Mouse (Mus musculus): ENCODE measurements around the gene Mrpl2.
A peak's percentile ranks its signal among the peaks of the same experiment; 100 is the strongest.

Gene Mrpl2

DNA sequence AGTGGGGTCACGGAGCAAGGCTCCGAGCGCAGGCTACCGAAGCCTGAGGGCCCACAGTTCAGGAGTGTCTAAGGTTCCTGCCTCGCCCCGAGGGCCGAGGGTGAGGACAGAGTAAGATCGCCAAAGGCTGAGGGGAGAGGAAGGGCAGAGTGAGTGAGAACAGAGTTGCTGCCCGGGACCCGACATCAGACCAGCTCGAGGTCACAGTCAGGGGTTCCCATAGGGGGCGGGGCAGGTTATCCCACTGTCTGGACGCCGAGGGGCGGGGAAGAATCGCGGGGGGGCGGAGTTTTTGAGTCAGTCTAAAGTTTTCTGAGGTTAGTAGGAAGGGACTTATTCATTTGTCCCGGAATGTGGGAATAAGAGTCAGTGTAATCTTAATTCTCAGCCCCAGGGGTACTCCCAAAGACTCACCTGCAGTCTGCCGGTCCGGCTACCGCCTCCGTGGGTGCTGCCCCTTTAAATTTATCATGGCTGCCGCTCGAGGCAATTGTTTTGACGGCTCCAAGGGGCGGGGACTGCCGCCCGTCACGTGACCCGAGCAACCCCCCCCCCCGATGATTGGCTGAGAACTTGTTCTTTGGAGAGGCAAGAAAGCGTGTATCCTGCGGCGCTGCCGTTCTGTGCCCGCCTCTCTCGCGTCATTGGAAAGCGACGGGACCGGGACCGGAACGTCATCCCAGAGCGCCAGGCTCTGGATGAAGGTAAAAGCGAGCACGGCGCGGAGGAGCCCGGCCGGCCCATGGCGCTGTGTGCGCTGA lies at the start of gene Mrpl2, which contains the start of gene Klc4:
TSS of gene Mrpl2 (plus strand) at position 669 of the 761 bp plus-strand sequence.
TSS of gene Klc4 (minus strand) at position 462 of the 761 bp plus-strand sequence.
- peak; percentile 99 to 100 for DNase-seq (ENCODE audit: low spot score in 2 of 2)

DNA sequence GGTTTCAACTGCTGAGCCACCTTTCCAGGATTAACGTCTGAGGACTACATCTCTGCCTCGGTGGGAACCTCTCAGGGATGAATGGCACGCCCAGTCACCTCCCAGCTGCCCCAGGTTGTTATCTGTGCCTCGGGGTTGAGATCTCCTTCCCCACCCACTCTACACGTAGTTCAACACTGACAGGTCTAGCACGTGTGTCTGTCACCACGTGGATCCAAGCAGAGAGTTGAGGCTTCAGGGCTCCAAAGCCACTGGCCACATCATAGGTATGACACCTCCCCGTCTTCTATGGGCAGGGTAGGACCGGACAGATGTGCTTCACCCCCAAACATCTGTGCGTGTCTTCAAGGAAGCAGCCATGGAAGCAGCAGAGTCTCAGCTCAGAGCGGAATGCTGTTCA lies 48.1 kb upstream of the Mrpl2 start:
- DNase-seq (ENCODE audit: low spot score in 2 of 2) = no peak

DNA sequence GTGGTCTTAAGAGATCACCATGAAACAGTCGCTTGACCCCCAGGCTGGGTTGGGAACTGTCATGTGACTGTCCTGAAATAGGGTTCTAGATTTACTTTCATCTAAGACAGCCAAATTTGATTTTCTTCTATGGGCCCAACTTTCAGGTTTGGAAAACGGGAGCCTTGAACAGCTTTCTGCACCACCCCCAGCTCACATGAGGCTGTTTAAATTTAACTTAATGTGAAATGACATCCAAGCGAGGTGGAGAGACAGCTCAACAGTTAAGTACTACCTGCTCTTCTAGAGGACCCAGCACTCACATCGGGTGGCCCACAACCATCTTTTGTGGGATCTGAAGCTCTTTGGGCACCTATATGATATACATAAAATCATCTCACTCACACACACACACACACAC lies 47.1 kb upstream of the Mrpl2 start:
- peak in 1 of 2 experiments; percentile 49 for DNase-seq (ENCODE audit: low spot score in 2 of 2)

DNA sequence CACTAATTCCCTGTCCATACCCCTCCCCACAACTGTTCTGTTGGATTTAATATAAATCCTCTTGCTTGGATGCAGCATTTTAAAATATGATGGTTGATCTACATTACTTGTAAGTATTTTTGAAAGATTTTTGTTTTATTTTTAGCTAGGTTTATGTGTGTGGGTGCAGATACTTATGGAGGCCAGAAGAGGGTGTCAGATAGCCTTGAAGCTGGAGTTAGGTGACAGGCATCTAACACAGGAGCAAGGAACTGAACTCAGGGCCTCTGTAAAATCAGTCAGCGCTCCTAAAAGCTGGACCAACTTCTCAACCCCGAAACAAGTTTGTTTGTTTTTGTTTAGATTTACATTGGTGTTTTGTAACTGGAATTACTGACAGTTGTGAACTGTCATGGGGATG lies 45.5 kb upstream of the Mrpl2 start:
- no peak for DNase-seq (ENCODE audit: low spot score in 2 of 2)

DNA sequence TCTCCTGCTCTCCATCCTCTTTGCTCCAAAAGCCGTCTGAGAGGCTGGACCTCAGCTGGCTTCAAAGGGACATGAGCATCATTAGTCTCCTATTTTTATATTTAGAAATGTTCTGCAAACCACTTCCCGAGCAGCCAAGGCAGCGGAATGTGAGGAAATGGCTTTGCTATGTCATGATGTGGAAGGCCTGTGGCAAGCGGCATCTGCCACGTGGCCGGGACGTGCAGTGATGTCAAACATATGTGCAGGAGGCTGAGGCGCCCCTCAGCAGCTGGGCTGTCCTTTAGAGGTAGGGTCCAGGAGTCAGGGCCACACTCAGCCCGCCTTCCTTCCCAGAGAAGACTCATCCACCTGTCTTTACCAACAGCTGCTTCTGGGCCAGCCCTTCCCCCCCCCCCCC lies 43.8 kb upstream of the Mrpl2 start:
- DNase-seq (ENCODE audit: low spot score in 2 of 2) = no peak

DNA sequence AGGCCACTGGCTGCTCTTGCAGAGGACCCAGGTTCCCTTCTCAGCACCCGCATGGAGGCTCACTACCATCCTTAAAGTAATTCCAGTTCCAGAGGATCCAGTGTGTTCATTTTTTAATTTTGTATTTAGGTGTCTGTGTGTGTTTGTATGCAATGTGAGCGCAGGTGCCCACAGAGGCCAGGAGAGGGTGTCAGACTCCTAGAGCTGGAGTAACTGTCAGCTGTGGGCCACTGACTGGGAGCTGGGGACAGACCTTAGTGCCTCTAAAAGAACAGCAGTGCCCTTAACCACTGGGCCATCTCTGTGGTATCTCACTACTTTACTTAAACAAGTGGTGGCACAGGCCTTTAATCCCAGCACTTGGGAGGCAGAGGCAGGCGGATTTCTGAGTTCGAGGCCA lies 42.8 kb upstream of the Mrpl2 start:
- no peak for DNase-seq (ENCODE audit: low spot score in 2 of 2)

DNA sequence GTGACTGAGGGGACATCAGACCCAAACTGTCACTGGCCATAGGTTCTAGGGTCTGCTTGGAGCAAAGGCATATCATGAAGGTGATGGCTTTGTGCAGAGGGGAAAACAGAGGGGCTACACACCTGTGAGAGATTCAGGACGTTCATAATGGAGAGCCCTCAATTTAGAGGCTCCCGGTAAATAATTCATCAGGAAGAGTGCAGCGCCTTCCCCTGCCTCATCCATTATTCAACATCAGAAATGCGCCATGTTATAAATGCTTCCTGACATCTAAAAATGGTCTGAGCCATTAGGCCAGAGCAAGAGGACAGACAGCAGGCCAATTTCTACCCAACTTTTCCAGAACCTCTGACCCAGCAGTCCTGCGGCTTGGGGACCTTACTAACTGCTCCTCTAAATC lies 40.9 kb upstream of the Mrpl2 start:
- DNase-seq (ENCODE audit: low spot score in 2 of 2) = no peak

DNA sequence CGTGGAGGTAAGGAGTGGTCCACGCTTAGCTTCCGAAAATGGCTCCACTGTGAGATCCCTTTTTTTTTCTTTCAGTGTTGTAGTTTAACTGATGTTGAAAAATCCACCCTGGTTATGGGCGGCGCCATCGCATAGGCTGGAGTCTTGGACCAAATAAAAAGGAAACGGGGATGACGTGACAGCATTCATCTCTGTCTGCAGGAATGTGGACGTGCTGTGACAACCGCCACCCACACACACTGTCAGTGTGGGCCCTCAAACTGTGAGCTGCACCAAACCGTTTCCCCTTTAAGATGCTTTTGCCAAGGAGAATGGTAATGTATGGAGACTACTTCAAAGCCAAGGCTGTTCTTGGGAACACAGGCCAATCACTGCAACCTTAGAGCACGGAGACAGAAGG lies 40.0 kb upstream of the Mrpl2 start:
- DNase-seq (ENCODE audit: low spot score in 2 of 2) = peak; percentile 36 to 51

DNA sequence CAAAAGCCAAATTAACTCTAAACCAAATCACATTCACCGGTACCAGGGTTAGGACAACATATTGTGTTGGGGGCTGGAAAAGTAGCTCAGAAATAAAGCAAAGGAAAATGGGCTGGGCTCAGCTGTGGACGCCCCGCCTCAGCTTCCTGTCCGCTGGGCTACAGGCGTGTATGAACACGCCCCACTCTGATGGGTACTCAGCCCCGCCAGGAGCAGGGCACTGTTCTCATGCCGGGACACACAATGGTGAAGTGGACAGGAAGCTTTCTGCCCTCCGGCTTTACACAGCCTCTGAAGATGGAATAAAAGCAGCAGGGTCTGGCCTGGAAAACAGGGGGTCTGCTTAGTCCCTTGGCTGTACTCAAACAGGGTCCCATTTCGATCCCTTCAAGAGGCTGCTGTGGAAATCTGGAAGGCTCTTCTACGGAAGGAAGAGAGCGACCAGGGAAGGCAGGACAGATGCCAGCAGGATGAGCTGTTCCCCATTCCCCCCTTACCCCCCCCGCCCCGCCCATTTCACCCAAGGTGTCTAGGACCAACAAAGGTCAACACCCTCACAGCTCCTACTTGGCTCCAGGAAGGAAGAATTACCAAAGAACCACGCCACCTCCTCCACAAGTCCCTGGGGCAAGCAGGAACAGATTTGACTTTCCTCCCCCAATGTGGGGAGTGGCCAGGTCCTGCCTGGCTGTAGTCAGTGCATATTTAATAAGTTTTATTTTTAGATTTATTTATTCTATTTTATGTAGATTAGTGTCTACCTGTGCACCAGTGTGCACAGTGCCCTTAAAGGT lies 36.1 kb upstream of the Mrpl2 start:
- DNase-seq (ENCODE audit: low spot score in 2 of 2) = no peak

DNA sequence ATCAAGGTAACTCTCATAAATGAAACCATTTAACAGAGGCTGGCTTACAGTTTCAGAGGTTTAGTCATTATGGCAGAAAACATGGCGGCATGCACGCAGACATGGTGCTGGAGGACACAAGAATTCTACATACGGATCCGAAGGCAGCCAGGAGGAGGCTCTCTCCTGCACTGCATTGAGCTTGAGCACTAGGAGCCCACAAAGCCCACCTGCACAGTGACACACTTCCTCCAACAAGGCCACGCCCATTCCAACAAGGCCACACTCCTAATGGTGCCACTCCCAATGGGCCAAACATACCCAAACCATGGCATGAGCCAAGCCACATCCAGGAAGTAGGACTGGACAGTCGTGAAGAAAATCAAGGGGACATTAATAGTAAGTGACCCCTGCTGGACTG lies 34.7 kb upstream of the Mrpl2 start:
- no peak for DNase-seq (ENCODE audit: low spot score in 2 of 2)

DNA sequence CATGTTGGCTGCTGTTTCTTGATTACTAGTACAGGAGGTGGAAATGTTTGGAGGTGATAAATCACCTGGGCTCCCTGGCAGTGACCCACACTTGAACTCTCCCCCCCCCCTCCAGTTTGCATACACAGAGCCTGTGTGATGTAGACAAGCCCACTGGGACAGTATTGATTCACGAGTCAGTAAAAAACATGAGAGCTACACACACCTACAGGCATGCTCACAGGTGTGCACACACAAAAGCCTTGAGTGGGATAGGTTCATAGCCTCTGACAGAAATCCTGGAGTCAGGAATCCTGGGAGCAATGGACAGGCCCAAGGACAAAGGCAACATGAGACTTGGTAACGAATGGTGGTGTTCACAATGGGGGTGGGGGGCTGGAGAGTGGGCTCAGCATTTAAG lies 33.8 kb upstream of the Mrpl2 start:
- no peak for DNase-seq (ENCODE audit: low spot score in 2 of 2)

DNA sequence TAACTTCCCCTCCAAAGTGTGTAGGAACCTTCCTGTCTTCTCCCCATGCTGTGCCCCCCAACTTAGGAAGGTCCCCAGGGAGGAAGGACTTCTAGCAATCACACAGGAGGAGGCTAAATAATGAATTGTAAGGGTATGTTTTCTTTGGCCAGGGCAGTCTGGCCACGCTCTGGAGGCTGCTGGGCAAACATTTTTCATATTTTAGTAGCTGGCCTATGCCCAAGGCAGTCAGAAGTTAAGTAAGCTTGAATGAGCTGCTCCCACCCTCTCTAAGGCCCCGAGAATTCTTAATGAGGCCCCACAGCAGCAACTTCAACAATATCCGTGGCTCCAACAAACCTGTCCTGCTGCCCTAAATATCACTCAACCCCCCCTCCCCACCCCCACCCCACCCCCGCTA lies 33.2 kb upstream of the Mrpl2 start:
- DNase-seq (ENCODE audit: low spot score in 2 of 2) = no peak

DNA sequence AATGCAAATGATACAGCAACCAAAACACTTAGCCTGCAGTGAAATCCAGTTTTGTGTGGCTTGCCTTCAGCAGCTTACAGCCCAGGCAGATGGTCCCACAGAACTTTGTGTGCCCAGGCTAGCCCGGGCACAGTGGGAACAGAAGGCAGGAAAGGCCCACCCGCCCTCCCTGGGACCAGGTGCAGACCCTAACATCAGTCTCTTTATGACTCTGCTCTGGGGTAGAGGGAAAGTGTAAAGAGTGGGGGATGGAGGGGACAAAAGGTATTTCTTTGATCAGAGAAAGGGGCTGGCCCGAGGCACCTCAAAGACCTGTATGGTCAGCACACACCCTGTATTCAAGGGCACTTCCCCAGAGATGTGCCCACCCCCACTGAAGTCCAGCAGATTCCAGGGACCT lies 32.8 kb upstream of the Mrpl2 start:
- no peak for DNase-seq (ENCODE audit: low spot score in 2 of 2)

DNA sequence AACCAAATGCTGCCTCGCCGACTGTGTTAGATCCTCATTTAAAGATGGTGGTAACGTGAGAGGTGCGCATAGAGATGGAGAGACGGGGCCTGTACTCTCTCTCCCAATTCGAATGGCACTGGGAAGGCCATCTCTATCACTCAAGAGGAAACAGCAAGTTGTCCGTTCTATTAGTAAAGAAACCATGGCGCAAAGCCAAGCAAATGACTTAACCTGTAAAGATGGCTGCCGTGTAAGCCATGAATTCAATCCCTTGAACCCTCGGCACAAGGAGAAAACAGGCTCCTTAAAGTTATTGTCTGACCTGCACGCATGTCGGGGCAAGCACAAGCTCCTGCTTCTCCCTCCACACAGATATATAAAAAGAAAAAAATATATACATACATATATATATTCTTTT lies 28.2 kb upstream of the Mrpl2 start:
- DNase-seq (ENCODE audit: low spot score in 2 of 2) = no peak

DNA sequence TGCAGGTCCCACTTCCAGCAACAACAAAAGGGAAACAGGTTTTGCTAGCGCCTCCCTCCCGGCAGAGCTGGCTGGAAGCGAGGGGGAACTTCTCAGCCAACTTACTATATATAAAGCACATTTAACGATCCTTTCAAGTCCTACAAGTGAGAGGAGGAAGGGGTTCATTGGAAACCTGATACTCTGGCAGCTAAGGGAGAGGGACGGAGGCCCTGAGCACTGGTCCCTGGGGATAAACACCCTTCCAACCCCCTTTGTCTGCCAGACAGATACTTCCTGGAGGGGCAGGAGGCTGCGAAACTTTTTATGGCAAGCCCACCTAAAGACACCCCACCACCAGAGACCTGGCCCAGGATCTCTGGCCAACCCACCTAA lies 27.6 kb upstream of the Mrpl2 start:
- no peak for DNase-seq (ENCODE audit: low spot score in 2 of 2)

DNA sequence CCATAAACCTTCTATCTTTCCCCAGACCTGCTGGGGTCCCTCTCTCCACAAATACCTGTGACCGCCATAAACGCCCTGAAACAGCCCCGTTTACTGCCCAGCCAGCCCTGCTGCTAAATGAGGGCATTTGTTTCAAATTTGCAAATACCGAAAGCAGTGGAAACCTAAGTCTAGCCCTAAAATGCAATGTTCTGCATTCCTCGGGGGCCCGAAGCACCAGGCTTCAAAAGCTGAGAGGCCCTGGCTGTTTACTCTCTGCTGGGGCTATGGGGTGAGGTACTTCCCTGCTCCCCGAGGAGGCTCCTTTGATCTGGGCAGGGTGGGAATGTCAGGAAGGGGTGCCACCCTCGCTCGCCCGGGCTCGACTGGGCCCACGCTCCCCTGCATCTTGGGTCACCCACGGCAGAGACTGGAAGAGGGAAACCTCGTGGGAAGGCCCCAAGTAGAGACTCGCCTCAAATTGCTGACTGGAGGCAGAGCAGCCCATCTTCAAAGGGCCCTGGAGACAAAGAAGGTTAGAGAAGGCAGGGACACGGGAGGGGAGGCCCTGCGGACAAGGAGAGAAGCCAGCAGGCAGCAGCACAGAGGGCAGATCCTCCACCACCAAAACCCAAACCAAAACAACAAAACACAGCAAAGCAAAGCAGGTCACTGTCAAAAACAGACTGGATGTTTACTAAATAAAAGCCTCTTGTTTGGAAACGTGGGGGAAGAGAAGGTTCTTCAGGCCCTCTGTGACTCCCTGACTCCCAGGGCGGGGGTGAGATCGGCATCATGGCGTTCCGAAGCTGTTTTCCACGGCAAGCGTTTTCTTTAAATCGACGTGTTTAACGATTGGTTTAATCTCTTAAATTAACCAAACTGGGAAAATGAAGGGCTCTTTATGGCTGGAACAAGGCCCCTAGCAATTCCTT lies 27.0 kb upstream of the Mrpl2 start:
- DNase-seq (ENCODE audit: low spot score in 2 of 2) = no peak

DNA sequence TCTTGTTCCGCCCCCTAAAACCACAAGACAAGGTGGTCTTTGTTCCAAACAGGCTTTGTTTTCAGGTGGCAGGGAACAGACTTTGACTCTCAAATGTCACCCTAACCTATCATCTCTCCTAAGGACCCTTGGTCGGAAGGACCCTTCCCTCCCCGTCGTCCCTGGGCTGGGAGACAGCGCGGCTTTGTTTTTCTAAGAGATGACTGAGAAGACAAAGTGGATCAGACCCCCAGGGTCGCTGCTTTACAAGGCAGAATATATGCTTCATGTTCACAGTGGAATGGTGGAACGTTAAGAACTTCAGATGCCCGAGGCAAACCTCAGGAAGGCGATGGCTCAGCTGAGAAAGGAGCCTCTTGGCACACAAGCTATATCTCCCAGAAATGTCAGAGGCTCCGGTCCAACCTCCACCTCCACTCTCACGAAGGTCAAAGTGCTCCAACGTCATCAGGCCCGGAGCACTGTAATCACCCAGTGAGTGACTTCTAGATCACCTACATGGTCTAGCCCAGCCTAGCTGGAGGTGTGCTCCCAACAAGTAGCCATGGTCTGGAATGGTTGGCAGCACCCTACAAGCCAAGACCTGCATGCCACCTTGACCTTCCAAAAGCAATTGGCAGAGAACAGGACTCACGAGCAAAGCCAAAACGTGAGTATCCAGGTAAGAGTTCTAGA lies 26.2 kb upstream of the Mrpl2 start:
- DNase-seq (ENCODE audit: low spot score in 2 of 2) = no peak

DNA sequence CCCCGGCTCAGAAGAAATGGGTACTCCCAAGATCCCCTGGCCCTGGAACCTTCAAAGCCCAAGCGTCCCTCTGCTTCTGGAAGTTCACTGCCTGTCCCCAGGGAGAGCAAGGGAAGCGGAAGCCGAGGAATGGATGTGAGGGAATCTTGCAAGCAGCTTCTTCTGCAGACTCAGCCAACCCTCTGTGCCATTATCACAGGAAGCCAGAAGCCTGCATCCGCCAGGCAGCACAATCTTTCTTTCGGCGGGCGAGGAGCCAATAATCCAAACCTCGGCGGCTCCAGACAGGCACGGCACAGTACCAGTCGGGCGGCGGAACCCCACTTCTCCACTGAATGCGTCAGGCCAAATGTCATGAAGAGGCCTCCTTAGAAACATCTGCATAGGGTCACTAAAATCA lies 24.7 kb upstream of the Mrpl2 start:
- DNase-seq (ENCODE audit: low spot score in 2 of 2) = peak; percentile 49 to 65

DNA sequence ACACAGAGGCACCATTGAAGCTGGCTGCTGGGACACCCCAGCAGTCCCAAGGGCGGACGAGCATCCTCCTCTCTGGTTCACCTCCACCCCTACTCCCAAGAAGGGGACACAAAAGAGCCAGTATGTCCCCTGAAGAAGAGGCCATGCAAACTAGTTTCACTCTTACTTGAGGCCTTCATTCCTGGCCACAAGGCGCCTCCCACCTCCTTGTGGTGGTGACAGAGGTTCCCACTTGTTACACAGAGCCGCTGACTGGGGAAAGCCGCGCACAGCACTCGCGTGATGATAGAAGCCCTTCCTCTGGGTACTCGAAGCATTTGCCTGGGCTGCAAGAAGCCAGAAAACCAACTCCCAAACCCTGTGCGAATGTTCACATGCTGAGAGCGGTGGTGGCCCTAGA lies 23.8 kb upstream of the Mrpl2 start:
- DNase-seq (ENCODE audit: low spot score in 2 of 2) = no peak

DNA sequence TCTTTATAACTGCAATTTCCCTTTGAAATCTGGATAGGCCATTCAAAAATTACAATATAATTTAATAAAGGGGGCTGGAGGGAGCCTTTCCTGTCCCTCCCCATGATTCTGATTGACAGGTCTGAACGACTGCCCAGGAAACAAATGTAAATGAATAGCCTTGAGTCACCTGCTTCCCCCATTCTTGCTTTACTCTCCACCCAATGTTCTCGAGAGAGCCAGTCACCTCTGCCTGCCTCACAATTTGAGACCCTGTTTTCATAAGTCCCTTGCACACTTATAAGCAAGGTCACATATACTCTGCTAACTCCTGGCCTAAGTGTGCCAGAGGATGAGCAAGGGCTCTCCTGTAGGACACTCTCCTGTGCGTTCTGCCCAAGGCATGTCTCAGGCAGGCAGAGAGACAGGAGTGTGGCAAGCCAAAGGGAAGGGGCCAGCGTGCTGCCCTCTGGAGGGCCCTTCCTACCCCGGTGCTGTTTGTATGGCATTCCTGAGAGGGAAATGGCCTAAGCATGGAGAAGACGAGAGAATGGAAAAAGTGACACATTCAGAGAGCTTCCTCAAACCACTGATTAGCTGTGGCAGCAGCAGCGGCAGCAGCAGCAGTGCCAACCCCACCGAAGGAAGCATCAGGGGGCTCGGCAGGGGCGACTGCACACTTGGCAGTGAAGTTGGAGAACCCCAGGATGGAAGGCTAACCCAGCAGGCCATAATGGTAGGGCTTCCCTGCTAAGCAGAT lies 22.0 kb upstream of the Mrpl2 start:
- no peak for DNase-seq (ENCODE audit: low spot score in 2 of 2)

DNA sequence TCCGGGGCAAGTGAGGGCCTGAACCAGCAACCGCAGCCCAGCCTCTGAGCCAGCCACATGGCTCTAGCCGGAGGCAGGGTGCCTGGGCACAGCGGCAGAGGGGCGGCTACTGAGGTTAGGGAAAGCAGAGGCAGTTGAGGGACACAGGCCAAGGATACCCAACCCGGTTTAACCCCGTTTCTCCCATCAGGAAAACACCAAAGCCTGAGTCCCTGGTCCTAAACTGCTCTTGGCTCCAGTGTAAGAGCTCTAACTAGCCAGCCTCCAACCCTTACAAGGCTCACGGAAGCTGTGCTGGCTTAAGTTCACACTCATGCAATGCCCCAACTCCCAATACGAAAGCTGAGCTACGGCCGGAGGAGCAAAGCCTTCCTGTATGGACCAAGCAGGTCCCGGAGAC lies 21.4 kb upstream of the Mrpl2 start:
- DNase-seq (ENCODE audit: low spot score in 2 of 2) = no peak
